Comparison of ENCODE assay signal across 9 mouse cellular contexts in the genomic region with DNA sequence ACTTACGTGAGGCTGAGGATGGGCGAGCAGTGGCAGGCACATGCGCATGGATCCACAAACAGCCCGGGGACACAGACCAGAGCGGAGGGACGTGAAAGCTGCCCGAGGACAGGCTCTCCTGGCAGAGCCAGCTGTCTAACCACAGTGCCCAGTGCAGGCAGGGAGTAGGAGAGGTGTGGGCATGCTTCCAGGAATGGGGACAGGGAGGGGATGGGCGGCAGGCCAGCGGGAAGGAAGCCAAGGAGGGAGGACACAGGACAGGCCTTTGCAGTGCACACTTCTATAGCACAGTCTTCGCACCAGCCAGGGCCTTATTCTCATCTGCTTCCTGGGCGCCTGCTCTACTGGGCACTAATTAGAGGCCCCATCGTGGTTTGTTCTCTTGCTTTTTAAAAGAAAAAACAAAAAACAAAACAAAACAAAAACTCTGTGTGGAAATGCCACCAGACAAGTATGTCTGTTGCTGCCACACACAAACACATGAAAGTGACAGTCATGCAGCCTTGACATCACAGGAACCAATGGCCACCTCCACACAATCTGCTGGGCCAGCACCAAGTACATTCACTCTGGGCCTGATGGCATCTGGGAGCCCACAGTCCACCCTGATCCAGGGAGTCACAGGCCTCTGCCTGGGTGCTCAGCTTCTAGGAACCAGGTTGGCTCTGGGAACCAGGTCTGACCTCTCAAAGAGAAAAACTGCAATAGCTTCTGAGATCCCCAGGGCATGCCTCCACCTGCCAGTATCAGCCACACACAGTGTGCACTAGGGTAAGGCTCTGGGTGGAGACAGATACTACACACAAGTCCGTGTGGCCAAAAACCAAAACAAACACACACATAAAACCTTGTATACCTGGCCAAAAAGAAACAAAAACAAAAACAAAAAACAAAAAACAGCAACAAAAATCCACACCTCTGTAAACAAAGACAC. TPM values are rescaled to one million over a fixed set of nuclear protein-coding genes. Genes with fewer than 3 reads are reported as not detected.
A peak's percentile ranks its signal among the peaks of the same experiment; 100 is the strongest.
DNase-seq lines count a peak whose midpoint lies in the region; ATAC-seq lines count a peak whose summit lies in the region.
"Had no signal": no experiment of that assay in that cellular context is flagged by ENCODE, and none has a peak within 500 bp of the region (broad histone marks: within the 10 kb centered on the region; RNA-seq: fewer than 3 reads in every experiment).

No protein-coding gene starts in this region.

- peaks cover 42% of the 10 kb centered on the region for H3K36me3 ChIP-seq in heart, embryonic 11.5 days (ENCODE audit: control insufficient read depth, insufficient read depth, low read length)

- no peaks in the 10 kb centered on the region for H3K9me3 ChIP-seq in heart, embryonic 11.5 days (replicated peaks; ENCODE audit: control insufficient read depth, low read length)
- H3K9me3 ChIP-seq: lung, embryonic 15.5 days had no signal

- H3K4me3 ChIP-seq in heart, embryonic 11.5 days (ENCODE audit: low read depth, low read length): no peak overlapping the region
- H3K4me3 ChIP-seq: lung, embryonic 15.5 days had no signal

- DNase-seq in heart, adult 18-20 months: peak; percentile 89 to 94
- DNase-seq in brain, adult 2 months (ENCODE audit: low read depth, low spot score): peak; percentile 80
- peak; percentile 77 to 78 for DNase-seq in frontal cortex, postnatal 36 days (ENCODE audit: low spot score in 2 of 2)
- peak; percentile 82 to 84 for DNase-seq in kidney, adult 8-10 months
- peak; percentile 98 for DNase-seq in left cerebral cortex, postnatal 4 days
- DNase-seq in right cerebral cortex, postnatal 14 days: peak; percentile 77
- no peak for DNase-seq in thymus, postnatal 25 days

- ATAC-seq in heart, embryonic 11.5 days (replicated peaks; ENCODE audit: insufficient number of reproducible peaks, low FRiP score, low TSS enrichment): no peak

- H3K4me2 ChIP-seq in heart, embryonic 11.5 days: no peak overlapping the region
- H3K4me2 ChIP-seq: lung, embryonic 15.5 days had no signal

- H3K9ac ChIP-seq in heart, embryonic 11.5 days (ENCODE audit: low read depth, low read length): no peak overlapping the region
- H3K9ac ChIP-seq: lung, embryonic 15.5 days had no signal

- no peaks in the 10 kb centered on the region for H3K27me3 ChIP-seq in heart, embryonic 11.5 days (ENCODE audit: control insufficient read depth, insufficient read depth, low read length)
- H3K27me3 ChIP-seq: lung, embryonic 15.5 days had no signal

- H3K27ac ChIP-seq in heart, embryonic 11.5 days (ENCODE audit: low read depth, low read length): no peak overlapping the region
- H3K27ac ChIP-seq: lung, embryonic 15.5 days had no signal

- H3K4me1 ChIP-seq in heart, embryonic 11.5 days (ENCODE audit: control insufficient read depth, insufficient read depth, low read length): no peaks in the 10 kb centered on the region
- H3K4me1 ChIP-seq: lung, embryonic 15.5 days had no signal

- intact Hi-C loops in left cerebral cortex, postnatal 4 days (cut with DNase I): no loop called here

- 92% methylated on average over 13 of the region's 13 CpGs for WGBS in heart, embryonic 11.5 days (ENCODE audit: insufficient replicate concordance)

RNA-seq across cellular contexts. Expression of gene Cttn, which starts 20.9 kb away (rescaled TPM):
- total RNA-seq in heart, adult 18-20 months (2021): 10 to 100 TPM; 31.3 to 33.3 TPM
- polyA plus RNA-seq in heart, embryonic 11.5 days (2014; fragmentation: Nextera tagmentation; extraction: Ambion mirVana): 128 and 153 TPM in 2 replicates
- 100 to 1,000 TPM; 138 to 156 TPM for total RNA-seq in left cerebral cortex, postnatal 4 days (2021)

Comparison
In these comparisons a context has a peak if more than half of its experiments do, and no peak if none do; other contexts are left out.
1. RNA of gene Cttn, which starts 20.9 kb away (total RNA-seq): 138 to 156 TPM in left cerebral cortex, postnatal 4 days; 31.3 to 33.3 TPM in heart, adult 18-20 months; every median in the first group is over 4 times any median in the second.